Mouse (Mus musculus): ENCODE measurements at regions not wholly inside any gene's neighbourhood (a gene's known extent, or its start where the extent isn't known, plus 50 kb on each side); places are given as distances from the start of the nearest gene placed in this dataset.

GRCm38 (mm10) chr10:124603061-124603460 is 786.2 kb downstream of the Slc16a7 start:
- no peak for DNase-seq

GRCm38 (mm10) chr10:124570746-124571145 is 818.5 kb downstream of the Slc16a7 start:
- peak; percentile 58 to 66 for DNase-seq

GRCm38 (mm10) chr10:124563626-124564025 is 825.6 kb downstream of the Slc16a7 start:
- peak in 1 of 2 experiments; percentile 1 for DNase-seq

GRCm38 (mm10) chr10:124528175-124528574 is 861.1 kb downstream of the Slc16a7 start:
- DNase-seq, result no peak
